Mouse (Mus musculus) cortical plate, adult 2 months (tissue): ENCODE results near the gene Prss37.

Source experiments
- CTCF ChIP-seq: fragments of 200-500 bp; IDR thresholded peaks from 2 replicates; pipeline ENCODE4 v1.5.1; 2011; ENCODE audit warnings: mild to moderate bottlenecking, control low read depth, low read length; ENCODE audit not compliant: insufficient read depth; ENCODE audit errors: extremely low read depth
- POLR2A ChIP-seq: fragments of 200-500 bp; IDR thresholded peaks from 2 replicates; pipeline ENCODE4 v1.6.1; 2011; ENCODE audit warnings: mild to moderate bottlenecking, low read length, control low read depth; ENCODE audit not compliant: insufficient read depth; ENCODE audit errors: extremely low read depth

DNA sequence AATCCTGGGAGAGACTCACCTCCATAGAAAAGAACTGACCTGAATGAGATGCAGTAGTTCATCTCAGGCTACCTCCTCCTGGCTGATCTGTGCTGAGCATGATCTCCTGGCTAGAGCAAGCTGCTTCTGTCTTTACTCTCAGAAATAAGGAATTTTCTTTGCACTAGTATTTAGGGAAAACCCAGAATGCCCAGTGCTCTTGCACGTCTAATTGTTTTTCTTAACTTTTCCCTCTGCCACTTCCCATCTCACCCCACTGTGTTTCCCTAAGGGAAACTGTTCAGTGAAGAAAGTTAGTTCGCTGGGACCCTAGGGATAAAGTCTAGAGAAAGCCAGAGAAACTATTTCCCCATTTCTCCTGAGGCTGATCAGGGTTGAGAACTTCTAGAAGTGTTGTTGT is 35.6 kb upstream of the Prss37 start, which contains the start of gene Olfr461:
- TF ChIP-seq CTCF (no peak), POLR2A (no peak)
